Mouse (Mus musculus): ENCODE results near the gene Ehmt2.
"Not testable (repeated sequence)": the region's sequence is repeated elsewhere in the genome, so short reads cannot be mapped to it uniquely, and the experiment has no call there.

Gene Ehmt2

GRCm38 (mm10) chr17:34928841-34929240 lies 30.6 kb downstream of the Ehmt2 start:
- DNase-seq = no peak

DNA sequence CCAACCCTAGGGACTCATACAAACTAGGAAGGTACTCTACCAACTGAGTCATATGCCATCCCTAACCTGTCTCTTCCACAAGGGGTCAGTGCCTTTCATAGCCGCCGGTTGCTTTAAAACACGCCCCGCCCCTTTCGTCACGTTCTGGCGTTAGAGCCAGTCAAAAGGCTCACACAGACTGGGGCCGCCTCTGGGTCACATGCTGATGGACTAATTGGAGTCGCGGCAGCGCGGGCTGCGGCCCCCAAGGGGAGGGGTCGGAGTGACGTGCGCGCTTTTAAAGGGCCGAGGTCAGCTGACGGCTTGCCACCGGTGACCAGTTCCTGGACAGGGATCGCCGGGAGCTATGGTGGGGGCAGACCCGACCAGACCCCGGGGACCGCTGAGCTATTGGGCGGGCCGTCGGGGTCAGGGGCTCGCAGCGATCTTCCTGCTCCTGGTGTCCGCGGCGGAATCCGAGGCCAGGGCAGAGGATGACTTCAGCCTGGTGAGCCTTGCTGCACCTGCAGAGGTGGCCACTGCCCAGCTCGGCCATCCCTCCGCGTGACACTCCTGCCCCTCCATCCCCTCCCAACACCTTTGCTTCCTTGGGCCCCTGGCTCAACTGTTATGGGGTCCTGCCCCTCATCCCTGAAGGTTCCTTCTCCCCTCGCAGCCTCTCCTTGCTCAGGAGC lies 32.9 kb downstream of the Ehmt2 start, which contains the start of gene Neu1:
Gene Neu1, plus strand, starts transcription at position 193 of the 674 bp plus-strand sequence.
- DNase-seq = peak; percentile 99

DNA sequence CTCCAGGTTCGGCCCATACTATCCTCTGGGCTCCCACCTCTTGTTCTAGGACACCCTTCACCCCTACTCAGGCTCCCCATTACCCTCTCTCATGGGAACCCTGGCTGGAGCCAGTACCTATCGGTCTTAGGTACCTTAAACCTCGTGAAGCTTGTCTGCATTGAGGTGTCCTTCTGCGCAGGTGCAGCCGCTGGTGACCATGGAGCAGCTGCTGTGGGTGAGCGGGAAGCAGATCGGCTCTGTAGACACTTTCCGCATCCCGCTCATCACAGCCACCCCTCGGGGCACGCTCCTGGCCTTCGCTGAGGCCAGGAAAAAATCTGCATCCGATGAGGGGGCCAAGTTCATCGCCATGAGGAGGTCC lies 33.4 kb downstream of the Ehmt2 start:
- no peak for DNase-seq

GRCm38 (mm10) chr17:34932287-34932686 lies 34.0 kb downstream of the Ehmt2 start:
- DNase-seq = no peak

- peak; percentile 70 to 77 for DNase-seq
Measured at GRCm38 (mm10) chr17:34934031-34934430, 35.8 kb downstream of the Ehmt2 start.

DNA sequence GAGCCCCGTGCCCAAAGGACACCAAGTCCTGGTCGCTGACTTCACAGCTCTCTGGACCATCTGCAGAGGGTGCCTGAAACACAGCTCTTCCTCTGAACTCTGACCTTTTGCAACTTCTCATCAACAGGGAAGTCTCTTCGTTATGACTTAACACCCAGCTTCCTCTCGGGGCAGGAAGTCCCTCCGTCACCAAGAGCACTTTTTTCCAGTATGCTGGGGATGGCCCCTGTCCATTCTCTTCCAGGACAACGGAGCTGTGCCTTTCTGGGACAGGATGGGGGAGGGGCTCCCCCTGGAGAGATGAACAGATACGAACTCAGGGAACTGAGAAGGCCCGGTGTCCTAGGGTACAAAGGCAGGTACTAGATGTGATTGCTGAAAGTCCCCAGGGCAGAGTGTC lies 36.6 kb downstream of the Ehmt2 start:
- DNase-seq = peak in 1 of 2 experiments; percentile 60

GRCm38 (mm10) chr17:34937960-34938505 lies 39.8 kb downstream of the Ehmt2 start:
- peak; percentile 80 to 86 for DNase-seq

DNA sequence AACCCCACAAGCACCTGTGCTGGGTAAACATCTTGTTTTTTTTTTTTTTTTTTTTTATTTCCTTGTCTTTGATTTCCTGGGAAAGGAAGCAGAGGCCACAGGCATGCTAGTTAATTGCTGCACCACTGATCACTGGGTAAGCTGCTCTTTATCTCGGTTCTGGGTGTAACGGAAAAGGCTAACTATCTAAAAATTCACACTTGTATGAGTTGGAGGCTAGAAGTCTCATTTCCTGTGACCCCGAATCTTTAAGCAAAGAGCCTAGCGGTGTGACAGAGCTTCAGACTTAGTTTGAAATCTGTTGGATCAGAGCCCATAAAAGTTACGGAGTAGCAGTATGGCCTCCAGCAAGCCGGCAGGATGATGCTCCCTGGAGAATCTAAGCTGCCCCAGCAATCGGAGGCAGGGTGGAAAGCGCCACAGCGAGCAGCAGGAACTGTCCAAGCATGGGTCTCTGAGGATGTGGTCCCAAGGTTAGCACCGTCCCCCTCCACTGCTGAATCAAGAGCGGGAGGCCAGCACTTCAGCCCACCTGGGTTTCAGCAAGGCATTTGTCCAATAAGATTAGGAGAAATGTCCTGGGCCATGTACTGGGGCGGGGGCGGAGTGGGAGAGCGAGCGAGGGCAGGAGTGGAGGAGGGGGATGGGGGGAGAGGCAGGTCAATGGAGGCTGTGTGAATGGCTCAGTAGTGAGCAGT lies 43.2 kb downstream of the Ehmt2 start:
- DNase-seq = no peak

GRCm38 (mm10) chr17:34943128-34943815 lies 45.0 kb downstream of the Ehmt2 start:
- DNase-seq = peak; percentile 63 to 66

GRCm38 (mm10) chr17:34944362-34944761 lies 46.1 kb downstream of the Ehmt2 start:
- DNase-seq = peak; percentile 70 to 73

- peak; percentile 73 to 80 for DNase-seq
Measured at GRCm38 (mm10) chr17:34946486-34947140, 48.3 kb downstream of the Ehmt2 start.

- DNase-seq = peak; percentile 65 to 76
Measured at GRCm38 (mm10) chr17:34947606-34948005, 49.3 kb downstream of the Ehmt2 start.

GRCm38 (mm10) chr17:34948721-34949552 lies 50.7 kb downstream of the Ehmt2 start:
- DNase-seq = not testable (repeated sequence)

DNA sequence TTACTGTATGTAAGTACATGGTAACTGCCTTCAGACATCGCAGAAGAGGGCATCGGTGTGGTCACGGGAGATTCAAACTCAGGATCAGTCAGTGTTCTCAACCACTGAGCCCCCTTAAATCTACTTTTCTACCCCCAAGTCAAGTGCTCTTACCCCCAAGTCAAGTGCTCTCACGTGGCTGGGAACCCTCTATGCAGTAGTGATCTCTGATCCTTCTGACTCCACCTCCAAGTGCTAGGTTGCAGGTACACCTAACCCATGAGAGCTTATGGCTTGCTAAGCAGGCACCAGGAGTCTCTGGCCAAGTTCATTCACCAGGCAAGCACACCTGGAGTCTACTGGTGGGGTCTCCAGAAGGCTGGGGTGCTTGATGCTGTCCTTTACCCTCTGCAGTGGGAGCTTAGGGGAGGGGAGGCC lies 51.3 kb downstream of the Ehmt2 start:
- DNase-seq = no peak

- no peak for DNase-seq
Measured at GRCm38 (mm10) chr17:34950514-34951455, 52.5 kb downstream of the Ehmt2 start.

GRCm38 (mm10) chr17:34951636-34952377 lies 53.5 kb downstream of the Ehmt2 start:
- no peak for DNase-seq

GRCm38 (mm10) chr17:34952378-34953040 lies 54.2 kb downstream of the Ehmt2 start:
- DNase-seq = peak; percentile 69 to 74

DNA sequence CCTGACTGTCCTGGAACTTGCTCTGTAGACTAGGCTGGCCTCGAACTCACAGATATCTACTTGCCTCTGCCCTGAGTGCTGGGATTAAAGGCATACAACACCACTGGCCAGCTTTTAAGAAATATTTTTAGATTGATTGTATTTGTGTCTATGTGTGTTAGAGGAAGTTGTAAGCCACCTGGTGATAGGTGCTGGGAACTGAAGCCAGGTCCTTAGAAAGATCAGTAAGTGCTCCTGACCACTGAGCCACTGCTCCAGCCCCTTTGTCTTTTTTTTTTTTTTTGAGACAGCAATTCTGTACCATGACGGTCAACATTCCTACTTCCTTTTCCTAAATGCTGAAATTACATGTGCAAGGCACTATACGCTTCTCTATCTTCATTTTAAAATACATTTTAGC lies 55.0 kb downstream of the Ehmt2 start:
- no peak for DNase-seq

GRCm38 (mm10) chr17:34953904-34954303 lies 55.6 kb downstream of the Ehmt2 start:
- DNase-seq = peak in 1 of 2 experiments; percentile 67

All from kidney, adult 8-10 months (tissue).